Mouse (Mus musculus) heart, adult 10 weeks (tissue): ENCODE measurements around the gene Utp14b. TPM values are rescaled to one million over a fixed set of nuclear protein-coding genes. Genes with fewer than 3 reads are reported as not detected.

Source experiments
- polyA plus RNA-seq: library from polyadenylated mRNA; stranded (reverse); fragments of 350-450 nt; fragmentation: Illumina TruSeq; extraction: RNeasy Lipid Tissue Mini Kit (QIAGEN cat#74804); gene quantifications from one replicate; pipeline ENCODE4 v1.2.3, GENCODE M21; 2014; ENCODE audit warnings: low read depth, low replicate concordance

The Utp14b gene
- polyA plus RNA-seq: 0.81 TPM

GRCm38 (mm10) chr1:78657671-78658440 lies at the start of gene Utp14b, which contains the start of gene Acsl3:
Utp14b (plus strand) TSS chr1:78658038.
Acsl3 (plus strand) TSS chr1:78657825.

Other genes with a start within 250 kb of the Utp14b start
- gene Farsb, start 169.1 kb upstream of the Utp14b start, polyA plus RNA-seq: 52.3 TPM
- gene Mogat1, start 147.0 kb upstream of the Utp14b start, polyA plus RNA-seq: not detected
- not detected for gene BC035947, start 145.9 kb upstream of the Utp14b start, polyA plus RNA-seq
- gene Acsl3, start 213 bp upstream of the Utp14b start, polyA plus RNA-seq: 9.1 TPM
- gene Kcne4, start 158.7 kb downstream of the Utp14b start, polyA plus RNA-seq: 1.8 TPM